Mouse (Mus musculus): ENCODE measurements around the gene Tfcp2. TPM values are rescaled to one million over a fixed set of nuclear protein-coding genes. Genes with fewer than 3 reads are reported as not detected.

Gene Tfcp2
- 1 to 10 TPM; 3.7 to 8.4 (median 5.6) TPM for polyA plus RNA-seq (2017; shearing (Covaris generic))

GRCm38 (mm10) chr15:100551326-100552307 lies at the start of gene Tfcp2:
Gene Tfcp2, minus strand, starts transcription at chr15:100552008.
- peak; percentile 100 for ATAC-seq

DNA sequence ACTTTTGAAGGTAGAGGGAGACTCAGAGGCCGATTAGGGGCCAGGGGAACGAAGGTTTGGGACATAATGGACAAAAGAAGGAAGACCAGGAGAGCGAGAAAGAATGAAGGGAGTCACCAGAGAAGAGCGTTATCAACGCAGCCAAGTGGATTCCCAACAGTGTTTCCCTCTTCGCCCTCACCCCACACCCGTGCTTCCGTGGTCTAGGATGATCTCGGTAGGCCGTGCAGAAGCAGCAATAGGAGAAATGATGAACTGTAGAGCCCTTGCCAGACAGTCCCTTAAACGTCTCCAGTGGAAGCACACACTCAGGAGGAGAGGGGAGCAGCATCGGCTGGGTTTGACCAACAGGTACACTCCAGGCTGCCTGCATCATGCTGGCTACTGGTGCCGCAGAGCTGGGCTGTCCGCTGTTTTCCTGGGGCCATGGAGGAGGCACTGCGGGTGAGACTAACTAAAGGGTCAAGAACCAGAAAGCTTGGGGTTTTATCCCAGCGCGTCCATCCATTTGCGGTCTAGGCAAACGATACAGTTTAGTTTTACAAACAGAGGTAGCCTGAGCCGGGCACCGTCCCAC lies 49.0 kb upstream of the Tfcp2 start:
- ATAC-seq, result no peak

- peak; percentile 69 for ATAC-seq
Observed at GRCm38 (mm10) chr15:100600047-100600695, 48.4 kb upstream of the Tfcp2 start.

DNA sequence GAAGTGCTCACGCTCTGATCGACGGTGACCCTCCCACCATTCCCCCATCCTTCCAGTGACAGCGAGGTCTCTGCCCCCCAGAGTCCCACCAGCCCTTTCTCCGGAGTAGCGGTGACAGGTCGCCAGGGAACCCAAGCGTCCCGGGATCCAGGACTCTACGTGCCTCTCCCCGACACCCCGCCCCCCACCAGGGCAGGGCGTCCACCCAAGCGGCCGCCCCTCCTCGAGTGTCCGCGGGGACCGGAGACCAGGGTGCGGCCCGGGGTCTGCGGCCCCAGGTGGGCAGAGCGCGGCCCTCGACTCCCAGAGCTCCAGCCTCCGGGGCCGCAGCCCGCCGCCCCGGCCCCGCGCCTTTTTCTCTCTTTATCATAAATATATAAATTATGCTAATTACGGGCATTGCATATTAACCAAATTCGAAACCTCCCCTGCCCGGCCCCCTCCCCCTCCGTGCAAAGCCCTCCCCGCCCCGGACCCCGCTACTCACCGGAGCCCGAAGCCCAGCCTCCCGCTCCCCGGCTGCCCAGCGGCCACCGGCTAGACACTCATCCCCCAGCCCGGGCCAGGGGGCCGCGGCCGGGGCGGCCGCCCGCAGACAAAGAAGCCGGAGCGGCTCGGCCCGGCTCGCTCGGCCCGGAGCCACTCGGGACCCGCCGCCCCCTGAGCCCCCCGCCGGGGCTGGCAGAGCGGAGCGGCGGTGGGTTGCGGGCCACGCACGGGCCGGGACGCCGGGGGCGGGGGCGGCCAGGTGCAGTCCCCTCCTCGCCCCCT lies 47.7 kb upstream of the Tfcp2 start, which contains the start of gene Pou6f1:
Gene Pou6f1, minus strand, starts transcription at position 709 of the 771 bp plus-strand sequence.
- ATAC-seq, result no peak

DNA sequence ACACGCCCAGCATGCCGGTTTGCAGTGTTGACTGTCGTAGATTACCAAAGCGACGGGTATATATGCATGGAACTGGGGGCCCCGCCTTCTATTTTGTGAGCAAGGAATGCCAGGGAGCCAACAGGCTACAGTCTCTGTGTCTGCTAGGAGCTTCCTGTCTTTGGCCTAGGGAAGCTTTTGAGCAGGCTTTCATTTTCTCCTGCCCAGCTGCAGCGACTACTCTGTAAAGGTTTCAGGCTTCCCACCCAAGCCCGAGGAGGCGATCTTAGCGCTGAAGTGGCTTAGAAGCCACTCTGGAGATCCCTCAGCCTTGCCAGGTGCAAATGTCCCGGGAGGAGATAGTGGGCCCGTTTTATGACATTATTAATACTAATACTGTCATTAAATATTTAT lies 47.1 kb upstream of the Tfcp2 start:
- peak; percentile 46 for ATAC-seq

DNA sequence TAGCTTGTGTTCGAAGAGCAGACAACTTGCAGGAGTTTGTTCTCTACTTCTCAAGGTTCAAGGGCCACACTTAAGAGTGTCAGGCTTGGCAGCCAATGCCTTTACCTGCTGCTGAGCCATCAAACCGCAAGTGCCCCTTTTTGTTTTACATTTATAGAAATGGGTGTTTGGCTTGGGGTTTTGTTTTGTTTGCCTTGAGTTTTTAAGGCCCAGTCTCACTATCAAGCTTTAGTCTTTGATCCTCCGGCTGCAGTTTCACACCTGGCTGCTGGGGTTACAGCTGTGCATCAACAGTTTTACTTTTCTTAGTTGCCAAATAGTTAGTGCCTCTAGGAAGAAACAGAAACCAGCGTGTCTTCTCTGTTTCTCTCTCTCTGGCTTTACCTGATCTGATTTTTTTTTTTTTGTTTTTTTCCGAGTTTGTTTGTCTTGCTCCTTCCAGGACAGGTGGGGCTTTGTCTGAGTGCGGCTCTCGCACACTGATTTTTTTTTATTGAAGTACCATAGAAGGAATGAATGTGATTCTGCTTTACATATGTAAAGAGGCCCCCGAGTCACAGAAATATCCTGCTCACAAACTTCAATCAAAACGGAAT lies 46.6 kb upstream of the Tfcp2 start:
- peak; percentile 51 for ATAC-seq

GRCm38 (mm10) chr15:100592817-100593216 lies 41.0 kb upstream of the Tfcp2 start:
- no peak for ATAC-seq

GRCm38 (mm10) chr15:100590436-100590835 lies 38.6 kb upstream of the Tfcp2 start:
- ATAC-seq, result no peak

DNA sequence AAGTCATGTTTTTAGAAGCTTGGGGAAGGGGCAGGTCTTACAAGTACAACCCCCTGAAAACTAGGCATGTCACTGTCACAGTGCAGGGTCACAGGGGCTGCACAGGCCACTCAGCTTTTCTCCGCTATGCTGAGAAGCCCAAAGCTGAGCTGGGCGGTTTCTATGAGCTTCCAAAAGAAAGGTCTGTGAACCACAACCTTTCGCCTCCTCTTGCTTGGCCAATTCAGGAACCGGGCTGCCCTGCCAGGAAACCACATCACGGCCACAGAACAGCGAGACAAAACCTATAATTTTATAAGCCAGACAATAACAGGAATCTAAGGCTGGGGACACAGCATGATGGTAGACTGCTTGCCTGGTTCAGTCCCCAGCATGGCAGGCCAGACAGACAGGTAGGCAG lies 36.5 kb upstream of the Tfcp2 start:
- no peak for ATAC-seq

DNA sequence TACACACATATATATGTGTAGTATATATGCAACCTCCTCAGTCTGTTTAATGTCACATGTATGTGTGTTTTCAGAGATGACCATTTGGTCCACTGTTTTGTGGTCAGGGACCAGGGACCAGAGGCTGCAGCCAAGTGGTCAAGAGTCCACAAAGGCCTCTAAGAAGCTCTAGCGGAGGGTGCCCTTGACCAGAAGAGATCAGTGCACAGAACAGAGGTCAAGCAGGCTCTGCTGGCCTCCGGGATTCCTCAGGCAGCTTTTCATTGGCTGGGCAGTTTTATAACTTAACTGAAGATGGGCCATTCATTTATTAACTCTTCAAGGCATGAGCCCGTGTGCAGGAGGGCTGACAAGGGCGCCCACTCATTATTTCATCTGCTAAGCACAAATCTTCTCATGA lies 35.4 kb upstream of the Tfcp2 start:
- no peak for ATAC-seq

DNA sequence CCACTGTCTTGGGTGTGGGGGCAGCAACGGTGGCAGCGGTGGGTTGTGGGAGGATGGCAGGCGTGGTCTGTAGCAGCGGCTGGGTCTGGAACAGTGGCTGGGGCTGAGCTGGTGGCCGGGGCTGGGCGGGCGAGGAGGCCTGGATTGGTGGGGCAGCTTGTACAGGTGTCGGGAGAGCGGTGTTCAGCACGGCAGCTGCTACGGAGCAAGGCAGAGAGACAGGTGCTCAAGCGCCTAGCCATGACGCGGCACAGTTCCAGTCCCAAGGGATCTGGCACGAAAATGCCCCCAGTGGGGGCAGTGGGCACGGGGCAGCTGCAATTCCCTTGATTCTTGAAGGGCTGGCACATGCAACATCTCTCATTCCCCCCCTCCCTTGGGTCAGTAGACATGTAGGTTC lies 34.1 kb upstream of the Tfcp2 start:
- no peak for ATAC-seq

GRCm38 (mm10) chr15:100580108-100580507 lies 28.3 kb upstream of the Tfcp2 start:
- ATAC-seq, result no peak

DNA sequence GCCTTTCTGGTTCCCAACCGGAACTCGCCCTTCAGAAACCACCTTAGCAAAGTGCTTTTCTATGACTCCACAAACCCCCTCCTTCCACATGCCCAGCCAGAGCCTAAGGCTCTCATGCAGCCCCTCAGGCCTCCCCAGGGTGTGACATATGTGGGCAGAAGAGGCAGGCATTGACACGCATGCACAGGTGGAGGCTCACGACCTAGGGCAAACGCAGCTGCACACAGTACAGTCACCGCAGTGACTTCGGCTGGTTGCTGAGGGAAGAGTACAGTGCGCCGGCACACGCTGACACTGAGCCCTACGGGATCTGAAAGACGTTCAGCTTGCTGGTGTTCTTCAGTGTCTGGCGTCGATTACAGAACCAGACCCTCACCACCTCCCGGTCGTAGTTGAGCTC lies 26.2 kb upstream of the Tfcp2 start:
- ATAC-seq, result no peak

- ATAC-seq, result no peak
Observed at GRCm38 (mm10) chr15:100576810-100577209, 25.0 kb upstream of the Tfcp2 start.

DNA sequence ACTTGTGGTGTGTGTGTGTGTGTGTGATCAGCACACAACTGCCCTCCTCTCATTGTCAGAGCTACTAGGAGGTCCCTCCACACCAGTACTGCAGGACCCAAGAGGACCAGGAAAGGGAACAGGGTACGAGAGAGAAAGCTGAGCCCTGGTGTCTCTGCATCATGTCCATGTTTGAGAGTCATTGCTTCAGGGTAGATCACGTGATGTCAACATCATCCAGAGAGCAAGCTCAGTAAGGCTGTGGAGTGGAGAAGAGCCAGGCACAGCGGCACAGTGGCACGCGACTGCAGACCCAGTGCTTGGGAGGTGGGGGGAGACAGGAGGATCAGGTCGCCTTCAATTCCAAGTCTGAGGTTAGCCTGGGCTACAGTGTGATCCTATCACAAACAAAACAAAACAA lies 24.6 kb upstream of the Tfcp2 start:
- no peak for ATAC-seq

DNA sequence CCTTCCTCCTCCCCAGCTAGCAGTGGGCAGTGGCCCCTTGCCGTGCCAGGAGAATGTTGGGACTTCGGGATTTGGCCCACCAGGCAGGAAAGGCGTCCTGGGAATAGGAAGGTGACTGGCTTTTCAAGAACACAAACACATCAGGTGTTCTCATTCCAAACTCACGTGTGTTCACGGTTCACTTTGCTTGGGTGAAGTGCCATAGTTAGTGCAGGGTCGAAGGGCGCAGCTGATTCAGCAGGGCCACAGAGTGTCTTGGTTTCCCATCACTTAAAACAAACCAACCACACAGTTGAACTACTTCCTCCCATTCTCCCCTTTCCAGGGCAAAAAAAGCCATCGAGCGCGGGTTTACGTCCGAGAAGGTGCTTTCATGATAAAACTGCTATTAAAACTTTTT lies 23.6 kb upstream of the Tfcp2 start:
- ATAC-seq, result no peak

GRCm38 (mm10) chr15:100574378-100574777 lies 22.6 kb upstream of the Tfcp2 start:
- no peak for ATAC-seq

DNA sequence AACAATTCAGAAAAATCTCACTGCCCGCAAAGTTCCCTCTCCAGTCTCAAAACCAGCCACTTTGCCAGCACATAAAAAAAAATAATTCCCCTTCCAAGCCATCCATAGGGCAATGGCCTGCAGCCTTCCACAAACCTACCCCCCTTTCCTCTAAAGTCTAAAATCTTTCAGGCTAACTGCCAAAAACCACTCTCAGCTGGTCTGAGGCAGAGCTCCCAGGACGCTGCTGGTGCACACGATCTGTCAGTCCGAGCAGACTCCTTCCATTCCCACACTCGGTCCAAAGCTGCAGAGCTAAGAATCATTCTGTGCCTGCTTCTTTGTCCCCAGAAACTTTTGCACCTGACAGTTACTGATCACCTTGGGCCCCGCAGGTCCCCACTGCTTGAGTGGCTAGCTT lies 22.1 kb upstream of the Tfcp2 start:
- no peak for ATAC-seq

DNA sequence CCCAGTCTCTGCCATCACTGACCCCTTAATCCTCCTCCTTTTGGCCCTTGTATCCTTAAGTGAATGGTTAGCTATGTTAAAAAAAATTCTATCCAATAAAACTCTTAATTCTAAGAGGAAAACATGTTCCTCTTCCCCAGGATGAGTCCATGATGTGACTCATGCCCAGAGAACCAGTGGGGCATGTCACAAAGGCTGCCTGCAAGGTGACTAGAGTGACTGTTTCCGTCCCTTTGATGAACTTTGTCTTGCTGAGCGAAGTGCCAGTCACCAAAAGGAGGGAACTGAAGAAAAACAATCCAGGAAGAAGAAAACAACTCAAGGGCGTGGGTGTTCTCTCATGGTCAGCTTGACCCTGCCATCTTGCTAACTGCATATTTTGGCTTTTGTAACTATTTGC lies 17.4 kb upstream of the Tfcp2 start:
- no peak for ATAC-seq

- ATAC-seq, result no peak
Observed at GRCm38 (mm10) chr15:100566531-100566930, 14.7 kb upstream of the Tfcp2 start.

DNA sequence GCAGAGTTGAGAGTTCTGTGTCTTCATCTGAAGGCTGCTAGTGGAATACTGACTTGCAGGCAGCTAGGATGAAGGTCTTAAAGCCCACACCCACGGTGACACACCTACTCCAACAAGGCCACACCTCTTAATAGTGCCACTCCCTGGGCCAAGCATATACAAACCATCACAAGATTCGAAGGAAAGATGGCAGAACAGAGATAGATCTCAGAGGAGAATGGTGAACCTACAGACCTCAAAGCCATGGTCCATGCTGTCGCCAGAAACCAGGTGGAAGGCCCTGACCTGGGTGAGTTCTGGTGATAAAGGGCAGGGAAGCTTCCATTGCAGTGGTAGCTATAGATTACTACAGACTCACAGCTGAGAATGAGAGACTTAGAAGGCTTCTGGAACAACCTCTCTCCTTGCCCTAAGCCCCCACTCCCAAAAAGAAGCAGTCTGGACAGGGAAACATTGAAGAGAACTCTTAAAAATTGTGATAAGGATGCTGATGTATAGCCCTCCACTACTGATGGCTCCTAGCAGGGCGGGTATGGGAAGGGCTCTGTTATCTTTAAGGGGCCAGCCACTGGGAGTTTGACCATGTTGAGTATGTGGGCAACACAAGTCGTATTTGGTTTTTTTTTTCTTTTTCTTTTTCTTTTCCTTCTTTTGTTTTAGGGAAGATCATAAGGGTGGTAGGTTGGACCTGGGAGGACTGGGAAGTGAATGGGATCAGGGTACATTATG lies 6.1 kb upstream of the Tfcp2 start:
- ATAC-seq, result no peak

DNA sequence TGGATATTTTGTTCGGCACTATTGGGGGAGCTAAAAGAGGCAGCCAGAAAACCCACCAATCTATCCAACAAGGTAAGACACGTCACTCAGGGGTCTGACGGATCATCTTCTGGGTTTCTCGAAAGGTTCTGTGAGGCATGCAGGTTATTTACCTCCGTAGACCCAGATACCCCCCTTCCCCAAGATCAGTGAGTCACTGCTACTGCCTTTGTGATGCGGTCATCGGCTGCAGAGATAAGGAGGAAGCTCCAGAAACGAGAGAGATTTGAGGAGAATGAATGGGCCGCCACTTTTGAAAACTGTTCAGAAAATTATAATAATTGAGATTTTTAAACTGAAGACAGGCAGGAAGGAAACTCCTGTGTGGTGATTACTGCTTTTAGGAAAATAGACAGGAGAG lies 4.6 kb upstream of the Tfcp2 start:
- ATAC-seq, result no peak
